Mouse (Mus musculus): ENCODE measurements at regions not wholly inside any gene's neighbourhood (a gene's known extent, or its start where the extent isn't known, plus 50 kb on each side); places are given as distances from the start of the nearest gene placed in this dataset.

- DNase-seq, result peak; percentile 45
Measured at GRCm38 (mm10) chr9:30283080-30283770, 143.7 kb upstream of the Snx19 start.

GRCm38 (mm10) chr9:30283771-30284148, 143.1 kb upstream of the Snx19 start:
- DNase-seq, result peak; percentile 29
- intact Hi-C loops (cut with DNase I), result no loop called here

More at GRCm38 (mm10) chr9:30283080-30283770, 143.7 kb upstream of the Snx19 start:
- intact Hi-C loops (cut with DNase I), result no loop called here

GRCm38 (mm10) chr9:30284562-30285323, 142.2 kb upstream of the Snx19 start:
- intact Hi-C loops (cut with DNase I), result no loop called here
- no peak for DNase-seq

- no peak for DNase-seq
- intact Hi-C loops (cut with DNase I), result no loop called here
Measured at GRCm38 (mm10) chr9:30285324-30285599, 141.6 kb upstream of the Snx19 start.

- DNase-seq, result peak; percentile 80
- intact Hi-C loops (cut with DNase I), result loop anchor here (5.0 kb wide), 1 partner anchor 638 kb away; no protein-coding TSS in a partner anchor
Measured at GRCm38 (mm10) chr9:30299844-30300243, 127.1 kb upstream of the Snx19 start.

GRCm38 (mm10) chr9:30308281-30308680, 118.6 kb upstream of the Snx19 start:
- intact Hi-C loops (cut with DNase I), result no loop called here
- no peak for DNase-seq

- no peak for DNase-seq
- intact Hi-C loops (cut with DNase I), result no loop called here
Measured at GRCm38 (mm10) chr9:30313360-30313759, 113.5 kb upstream of the Snx19 start.

- peak; percentile 54 for DNase-seq
- intact Hi-C loops (cut with DNase I), result loop anchor here (1.0 to 5.0 kb wide), 2 partner anchors 62 to 652 kb away; no protein-coding TSS in a partner anchor
Measured at GRCm38 (mm10) chr9:30314355-30315171, 112.3 kb upstream of the Snx19 start.

- intact Hi-C loops (cut with DNase I), result loop anchor here (1.0 to 5.0 kb wide), 2 partner anchors 63 to 653 kb away; no protein-coding TSS in a partner anchor
Measured at GRCm38 (mm10) chr9:30315172-30315644, 111.7 kb upstream of the Snx19 start.

GRCm38 (mm10) chr9:30344866-30345265, 82.0 kb upstream of the Snx19 start:
- no peak for DNase-seq
- intact Hi-C loops (cut with DNase I), result no loop called here

More at GRCm38 (mm10) chr9:30315172-30315644, 111.7 kb upstream of the Snx19 start:
- peak; percentile 57 for DNase-seq

GRCm38 (mm10) chr9:30353965-30354364, 72.9 kb upstream of the Snx19 start:
- intact Hi-C loops (cut with DNase I), result no loop called here
- DNase-seq, result no peak

- DNase-seq, result no peak
- intact Hi-C loops (cut with DNase I), result no loop called here
Measured at GRCm38 (mm10) chr9:30355642-30356041, 71.3 kb upstream of the Snx19 start.

- DNase-seq, result peak; percentile 2
- intact Hi-C loops (cut with DNase I), result no loop called here
Measured at GRCm38 (mm10) chr9:30369554-30370440, 57.1 kb upstream of the Snx19 start.

- intact Hi-C loops (cut with DNase I), result no loop called here
- no peak for DNase-seq
Measured at GRCm38 (mm10) chr9:30370789-30371188, 56.1 kb upstream of the Snx19 start.

GRCm38 (mm10) chr9:30376908-30377307, 50.0 kb upstream of the Snx19 start:
- no peak for DNase-seq
- intact Hi-C loops (cut with DNase I), result no loop called here
